Mouse (Mus musculus): ENCODE data around the gene Tln1. TPM values are rescaled to one million over a fixed set of nuclear protein-coding genes. Genes with fewer than 3 reads are reported as not detected.

Tln1 gene
- total and polyA plus RNA-seq, 2 experiments = 38.6 to 42.8 TPM

DNA sequence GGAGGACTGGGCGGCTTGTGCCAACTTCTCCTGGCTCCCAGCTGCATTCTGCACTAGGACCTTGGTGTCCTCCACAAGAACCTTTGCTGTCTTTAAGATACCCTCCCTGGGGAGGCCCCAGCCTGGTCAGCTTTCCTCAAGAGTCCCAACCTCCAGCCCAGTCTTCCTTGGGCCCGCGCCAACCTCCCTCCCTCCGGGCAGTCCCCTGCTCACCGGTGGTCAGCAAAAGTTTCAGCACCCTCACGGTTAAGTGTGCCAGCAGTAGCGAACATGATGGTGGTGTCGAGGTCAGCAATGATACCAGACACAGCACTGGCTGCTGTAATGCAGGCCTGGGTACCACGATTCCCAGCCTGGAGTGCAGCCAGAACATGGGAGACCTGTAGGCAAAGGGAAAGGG lies 26.5 kb downstream of the Tln1 start:
- DNase-seq (ENCODE audit: extremely low read depth, low read depth, low spot score) = no peak
- WGBS = 92% methylated on average over 9 of the region's 9 CpGs
- Histone ChIP-seq H3K9ac (ENCODE audit: low read depth, low read length) (no peak overlapping the region), H3K27me3 (ENCODE audit: control insufficient read depth, insufficient read depth, low read length) (no peaks in the 10 kb centered on the region), H3K4me1 (ENCODE audit: control insufficient read depth, insufficient read depth, low read length) (no peaks in the 10 kb centered on the region; the same call in 1 of the 2 replicates), H3K4me3 (ENCODE audit: insufficient read depth, low read depth, low read length) (no peak overlapping the region), H3K79me2 (ENCODE audit: control insufficient read depth, insufficient read depth, low read length) (no peaks in the 10 kb centered on the region), H3K36me3 (ENCODE audit: control insufficient read depth, insufficient read depth, low read length) (peaks cover 61% of the 10 kb centered on the region), H3K27ac (replicated peaks; ENCODE audit: insufficient read depth, low read depth, low read length) (no peak overlapping the region)
- no peak for TF ChIP-seq CTCF (IDR thresholded peaks at IDR 0.05; ENCODE audit: low read depth, low read length)
- TF ChIP-seq POLR2A (IDR thresholded peaks at IDR 0.05; ENCODE audit: extremely low read depth, insufficient read depth, low read length) = no peak

DNA sequence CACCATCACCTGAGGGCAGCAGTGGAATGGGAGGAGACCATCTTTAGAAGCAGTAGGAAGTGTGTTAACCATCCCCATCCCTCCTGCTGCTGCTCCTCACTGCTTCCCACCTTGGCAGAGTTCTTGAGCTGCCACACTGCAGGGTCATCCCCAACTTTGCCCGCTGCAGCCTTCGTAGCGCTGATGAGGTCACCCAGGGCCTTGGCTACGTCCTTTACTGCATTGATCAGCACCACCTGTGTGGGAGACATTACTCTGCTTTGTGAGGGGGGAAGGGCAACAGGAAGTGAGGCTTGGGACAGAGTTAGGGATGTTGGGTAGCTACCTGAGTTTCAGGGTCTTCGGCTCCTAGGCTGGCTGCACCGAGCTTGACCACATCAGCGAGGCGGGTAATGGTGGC lies 26.9 kb downstream of the Tln1 start:
- 96% methylated on average over 8 of the region's 8 CpGs for WGBS
- Histone ChIP-seq H3K36me3 (ENCODE audit: control insufficient read depth, insufficient read depth, low read length) (peaks cover 61% of the 10 kb centered on the region), H3K9ac (ENCODE audit: low read depth, low read length) (no peak overlapping the region), H3K79me2 (ENCODE audit: control insufficient read depth, insufficient read depth, low read length) (no peaks in the 10 kb centered on the region), H3K4me3 (ENCODE audit: insufficient read depth, low read depth, low read length) (no peak overlapping the region), H3K4me1 (ENCODE audit: control insufficient read depth, insufficient read depth, low read length) (no peaks in the 10 kb centered on the region; the same call in 1 of the 2 replicates), H3K27me3 (ENCODE audit: control insufficient read depth, insufficient read depth, low read length) (no peaks in the 10 kb centered on the region), H3K27ac (replicated peaks; ENCODE audit: insufficient read depth, low read depth, low read length) (no peak overlapping the region)
- no peak for DNase-seq (ENCODE audit: extremely low read depth, low read depth, low spot score)
- no peak for TF ChIP-seq POLR2A (IDR thresholded peaks at IDR 0.05; ENCODE audit: extremely low read depth, insufficient read depth, low read length)
- TF ChIP-seq CTCF (IDR thresholded peaks at IDR 0.05; ENCODE audit: low read depth, low read length) = no peak

DNA sequence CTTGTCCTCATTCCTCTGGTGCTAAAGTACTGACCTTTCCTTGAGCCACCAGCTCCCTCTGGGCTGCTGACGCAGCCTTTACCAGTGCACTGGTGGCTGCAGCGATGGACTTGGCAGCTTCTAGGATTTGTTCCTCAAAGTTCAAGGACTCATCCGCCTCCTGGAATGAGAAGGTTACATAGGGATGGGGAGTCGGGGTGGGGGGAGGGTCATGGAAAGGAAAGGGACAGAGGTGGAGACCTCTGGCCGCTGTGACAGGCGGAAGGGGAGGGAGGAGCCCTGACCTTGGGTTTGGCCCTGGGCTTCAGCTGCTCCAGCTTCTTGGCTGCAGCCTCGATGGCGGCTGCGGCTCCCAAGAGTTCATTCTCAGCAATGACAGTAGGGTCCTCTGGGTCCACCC lies 29.2 kb downstream of the Tln1 start:
- peak; percentile 53 for DNase-seq (ENCODE audit: extremely low read depth, low read depth, low spot score)
- H3K27me3 ChIP-seq (ENCODE audit: control insufficient read depth, insufficient read depth, low read length) = no peaks in the 10 kb centered on the region
- peaks cover 2% of the 10 kb centered on the region; the same call in 1 of the 2 replicates for H3K4me1 ChIP-seq (ENCODE audit: control insufficient read depth, insufficient read depth, low read length)
- H3K79me2 ChIP-seq (ENCODE audit: control insufficient read depth, insufficient read depth, low read length) = no peaks in the 10 kb centered on the region
- TF ChIP-seq POLR2A (IDR thresholded peaks at IDR 0.05; ENCODE audit: extremely low read depth, insufficient read depth, low read length) = no peak
- TF ChIP-seq CTCF (IDR thresholded peaks at IDR 0.05; ENCODE audit: low read depth, low read length) = no peak
- WGBS = 46% methylated on average over 9 of the region's 9 CpGs
- H3K27ac ChIP-seq (replicated peaks; ENCODE audit: insufficient read depth, low read depth, low read length) = no peak overlapping the region
- H3K4me3 ChIP-seq (ENCODE audit: insufficient read depth, low read depth, low read length) = no peak overlapping the region
- peaks cover 43% of the 10 kb centered on the region for H3K36me3 ChIP-seq (ENCODE audit: control insufficient read depth, insufficient read depth, low read length)
- H3K9ac ChIP-seq (ENCODE audit: low read depth, low read length) = no peak overlapping the region

GRCm38 (mm10) chr4:43530581-43530980 lies 31.9 kb downstream of the Tln1 start:
- Histone ChIP-seq H3K4me1 (ENCODE audit: control insufficient read depth, insufficient read depth, low read length) (peaks cover 2% of the 10 kb centered on the region; the same call in 1 of the 2 replicates), H3K9ac (ENCODE audit: low read depth, low read length) (no peak overlapping the region), H3K36me3 (ENCODE audit: control insufficient read depth, insufficient read depth, low read length) (peaks cover 23% of the 10 kb centered on the region), H3K4me3 (ENCODE audit: insufficient read depth, low read depth, low read length) (no peak overlapping the region), H3K27me3 (ENCODE audit: control insufficient read depth, insufficient read depth, low read length) (no peaks in the 10 kb centered on the region), H3K79me2 (ENCODE audit: control insufficient read depth, insufficient read depth, low read length) (no peaks in the 10 kb centered on the region), H3K27ac (replicated peaks; ENCODE audit: insufficient read depth, low read depth, low read length) (no peak overlapping the region)
- TF ChIP-seq CTCF (IDR thresholded peaks at IDR 0.05; ENCODE audit: low read depth, low read length) = peak; percentile 62
- TF ChIP-seq POLR2A (IDR thresholded peaks at IDR 0.05; ENCODE audit: extremely low read depth, insufficient read depth, low read length) = no peak
- WGBS = 35% methylated on average over 7 of the region's 7 CpGs
- peak; percentile 68 for DNase-seq (ENCODE audit: extremely low read depth, low read depth, low spot score)

GRCm38 (mm10) chr4:43530081-43530501 lies 32.4 kb downstream of the Tln1 start:
- H3K36me3 ChIP-seq (ENCODE audit: control insufficient read depth, insufficient read depth, low read length) = peaks cover 21% of the 10 kb centered on the region
- 59% methylated on average over 8 of the region's 8 CpGs for WGBS
- TF ChIP-seq CTCF (IDR thresholded peaks at IDR 0.05; ENCODE audit: low read depth, low read length) = no peak
- no peak for DNase-seq (ENCODE audit: extremely low read depth, low read depth, low spot score)
- H3K79me2 ChIP-seq (ENCODE audit: control insufficient read depth, insufficient read depth, low read length) = no peaks in the 10 kb centered on the region
- peaks cover 2% of the 10 kb centered on the region; the same call in 1 of the 2 replicates for H3K4me1 ChIP-seq (ENCODE audit: control insufficient read depth, insufficient read depth, low read length)
- H3K27ac ChIP-seq (replicated peaks; ENCODE audit: insufficient read depth, low read depth, low read length) = no peak overlapping the region
- no peak overlapping the region for H3K9ac ChIP-seq (ENCODE audit: low read depth, low read length)
- H3K27me3 ChIP-seq (ENCODE audit: control insufficient read depth, insufficient read depth, low read length) = no peaks in the 10 kb centered on the region
- H3K4me3 ChIP-seq (ENCODE audit: insufficient read depth, low read depth, low read length) = no peak overlapping the region

- Histone ChIP-seq H3K27ac (replicated peaks; ENCODE audit: insufficient read depth, low read depth, low read length) (no peak overlapping the region), H3K4me1 (ENCODE audit: control insufficient read depth, insufficient read depth, low read length) (peaks cover 6% of the 10 kb centered on the region), H3K27me3 (ENCODE audit: control insufficient read depth, insufficient read depth, low read length) (no peaks in the 10 kb centered on the region), H3K79me2 (ENCODE audit: control insufficient read depth, insufficient read depth, low read length) (no peaks in the 10 kb centered on the region), H3K4me3 (ENCODE audit: insufficient read depth, low read depth, low read length) (no peak overlapping the region), H3K9ac (ENCODE audit: low read depth, low read length) (no peak overlapping the region), H3K36me3 (ENCODE audit: control insufficient read depth, insufficient read depth, low read length) (peaks cover 10% of the 10 kb centered on the region; the same call in 1 of the 2 replicates)
- no peak for TF ChIP-seq POLR2A (IDR thresholded peaks at IDR 0.05; ENCODE audit: extremely low read depth, insufficient read depth, low read length)
- TF ChIP-seq CTCF (IDR thresholded peaks at IDR 0.05; ENCODE audit: low read depth, low read length) = no peak
- DNase-seq (ENCODE audit: extremely low read depth, low read depth, low spot score) = peak; percentile 29
- WGBS = 90% methylated on average over 9 of the region's 9 CpGs
Observed at GRCm38 (mm10) chr4:43528487-43528886, 34.0 kb downstream of the Tln1 start.
